Mouse (Mus musculus): Measurements from ENCODE around the gene Ppp1r2. TPM values are rescaled to one million over a fixed set of nuclear protein-coding genes. Genes with fewer than 3 reads are reported as not detected.
A peak's percentile ranks its signal among the peaks of the same experiment; 100 is the strongest.
"Not testable (repeated sequence)": the region's sequence is repeated elsewhere in the genome, so short reads cannot be mapped to it uniquely, and the experiment has no call there.

Ppp1r2 gene
- 38.9 and 41.0 TPM in 2 replicates for polyA plus RNA-seq (2012; rRNA removed)

- peak within 1 kb of the TSS; percentile 99 for H3K27ac ChIP-seq (ENCODE audit: control insufficient read depth, insufficient read depth, low read depth, low read length)
- H3K36me3 ChIP-seq (ENCODE audit: control insufficient read depth, insufficient read depth, low read length): no peaks in the 10 kb centered on the region
- H3K27me3 ChIP-seq (ENCODE audit: control insufficient read depth, insufficient read depth, low read length): no peaks in the 10 kb centered on the region
- TF ChIP-seq POLR2A (IDR thresholded peaks at IDR 0.05; ENCODE audit: control insufficient read depth, low read depth, low read length) (peak; percentile 98), CTCF (IDR thresholded peaks at IDR 0.05; ENCODE audit: control insufficient read depth, insufficient read depth, insufficient replicate concordance, low read depth, low read length) (no peak)
- peaks cover 16% of the 10 kb centered on the region for H3K4me1 ChIP-seq (ENCODE audit: control insufficient read depth, insufficient read depth, low read length)
- peak within 1 kb of the TSS; percentile 99 for H3K4me3 ChIP-seq (ENCODE audit: control insufficient read depth, low read depth, low read length)
Observed at GRCm38 (mm10) chr16:31274674-31275460, at the start of gene Ppp1r2. TSS of gene Ppp1r2 (minus strand) at chr16:31275277.

GRCm38 (mm10) chr16:31321501-31321900 is 46.4 kb upstream of the Ppp1r2 start:
- H3K4me3 ChIP-seq (ENCODE audit: control insufficient read depth, low read depth, low read length): no peak overlapping the region
- H3K27ac ChIP-seq (ENCODE audit: control insufficient read depth, insufficient read depth, low read depth, low read length): no peak overlapping the region
- TF ChIP-seq CTCF (IDR thresholded peaks at IDR 0.05; ENCODE audit: control insufficient read depth, insufficient read depth, insufficient replicate concordance, low read depth, low read length): no peak
- no peak for TF ChIP-seq POLR2A (IDR thresholded peaks at IDR 0.05; ENCODE audit: control insufficient read depth, low read depth, low read length)
- no peaks in the 10 kb centered on the region for H3K36me3 ChIP-seq (ENCODE audit: control insufficient read depth, insufficient read depth, low read length)
- peaks cover 8% of the 10 kb centered on the region for H3K4me1 ChIP-seq (ENCODE audit: control insufficient read depth, insufficient read depth, low read length)
- no peaks in the 10 kb centered on the region for H3K27me3 ChIP-seq (ENCODE audit: control insufficient read depth, insufficient read depth, low read length)

GRCm38 (mm10) chr16:31320954-31321353 is 45.9 kb upstream of the Ppp1r2 start:
- Histone ChIP-seq H3K4me1 (ENCODE audit: control insufficient read depth, insufficient read depth, low read length) (peaks cover 7% of the 10 kb centered on the region), H3K27me3 (ENCODE audit: control insufficient read depth, insufficient read depth, low read length) (no peaks in the 10 kb centered on the region), H3K4me3 (ENCODE audit: control insufficient read depth, low read depth, low read length) (no peak overlapping the region), H3K27ac (ENCODE audit: control insufficient read depth, insufficient read depth, low read depth, low read length) (no peak overlapping the region), H3K36me3 (ENCODE audit: control insufficient read depth, insufficient read depth, low read length) (no peaks in the 10 kb centered on the region)
- no peak for TF ChIP-seq CTCF (IDR thresholded peaks at IDR 0.05; ENCODE audit: control insufficient read depth, insufficient read depth, insufficient replicate concordance, low read depth, low read length)
- no peak for TF ChIP-seq POLR2A (IDR thresholded peaks at IDR 0.05; ENCODE audit: control insufficient read depth, low read depth, low read length)

GRCm38 (mm10) chr16:31319723-31320122 is 44.6 kb upstream of the Ppp1r2 start:
- H3K4me3 ChIP-seq (ENCODE audit: control insufficient read depth, low read depth, low read length); H3K27me3 ChIP-seq (ENCODE audit: control insufficient read depth, insufficient read depth, low read length); H3K4me1 ChIP-seq (ENCODE audit: control insufficient read depth, insufficient read depth, low read length); H3K36me3 ChIP-seq (ENCODE audit: control insufficient read depth, insufficient read depth, low read length): not testable (repeated sequence)
- H3K27ac ChIP-seq (ENCODE audit: control insufficient read depth, insufficient read depth, low read depth, low read length): peak overlapping the region; percentile 25; the same call in 1 of the 2 replicates

- peak overlapping the region; percentile 25; the same call in 1 of the 2 replicates for H3K27ac ChIP-seq (ENCODE audit: control insufficient read depth, insufficient read depth, low read depth, low read length)
Observed at GRCm38 (mm10) chr16:31319316-31319715, 44.2 kb upstream of the Ppp1r2 start.

GRCm38 (mm10) chr16:31318418-31318817 is 43.3 kb upstream of the Ppp1r2 start:
- Histone ChIP-seq H3K4me1 (ENCODE audit: control insufficient read depth, insufficient read depth, low read length) (no peaks in the 10 kb centered on the region; the same call in none of the 2 replicates), H3K27me3 (ENCODE audit: control insufficient read depth, insufficient read depth, low read length) (no peaks in the 10 kb centered on the region)
- TF ChIP-seq CTCF (IDR thresholded peaks at IDR 0.05; ENCODE audit: control insufficient read depth, insufficient read depth, insufficient replicate concordance, low read depth, low read length) (no peak), POLR2A (IDR thresholded peaks at IDR 0.05; ENCODE audit: control insufficient read depth, low read depth, low read length) (no peak)

More at GRCm38 (mm10) chr16:31319316-31319715, 44.2 kb upstream of the Ppp1r2 start:
- no peaks in the 10 kb centered on the region for H3K36me3 ChIP-seq (ENCODE audit: control insufficient read depth, insufficient read depth, low read length)
- no peaks in the 10 kb centered on the region; the same call in none of the 2 replicates for H3K4me1 ChIP-seq (ENCODE audit: control insufficient read depth, insufficient read depth, low read length)
- no peak for TF ChIP-seq POLR2A (IDR thresholded peaks at IDR 0.05; ENCODE audit: control insufficient read depth, low read depth, low read length)
- H3K4me3 ChIP-seq (ENCODE audit: control insufficient read depth, low read depth, low read length): no peak overlapping the region
- no peaks in the 10 kb centered on the region for H3K27me3 ChIP-seq (ENCODE audit: control insufficient read depth, insufficient read depth, low read length)

GRCm38 (mm10) chr16:31316246-31317143 is 41.4 kb upstream of the Ppp1r2 start:
- not testable (repeated sequence) for H3K27me3 ChIP-seq (ENCODE audit: control insufficient read depth, insufficient read depth, low read length); H3K36me3 ChIP-seq (ENCODE audit: control insufficient read depth, insufficient read depth, low read length); H3K4me1 ChIP-seq (ENCODE audit: control insufficient read depth, insufficient read depth, low read length); H3K4me3 ChIP-seq (ENCODE audit: control insufficient read depth, low read depth, low read length)
- peak overlapping the region; percentile 66 for H3K27ac ChIP-seq (ENCODE audit: control insufficient read depth, insufficient read depth, low read depth, low read length)

More at GRCm38 (mm10) chr16:31318418-31318817, 43.3 kb upstream of the Ppp1r2 start:
- no peaks in the 10 kb centered on the region for H3K36me3 ChIP-seq (ENCODE audit: control insufficient read depth, insufficient read depth, low read length)
- H3K27ac ChIP-seq (ENCODE audit: control insufficient read depth, insufficient read depth, low read depth, low read length): no peak overlapping the region
- no peak overlapping the region for H3K4me3 ChIP-seq (ENCODE audit: control insufficient read depth, low read depth, low read length)
